Mouse (Mus musculus) cortical plate, adult 2 months (tissue): ENCODE data around the gene Prrxl1.

Experiments
- CTCF ChIP-seq: fragments of 200-500 bp; IDR thresholded peaks from 2 replicates; pipeline ENCODE4 v1.5.1; 2011; ENCODE audit warnings: mild to moderate bottlenecking, control low read depth, low read length; ENCODE audit not compliant: insufficient read depth; ENCODE audit errors: extremely low read depth
- POLR2A ChIP-seq: fragments of 200-500 bp; IDR thresholded peaks from 2 replicates; pipeline ENCODE4 v1.6.1; 2011; ENCODE audit warnings: mild to moderate bottlenecking, low read length, control low read depth; ENCODE audit not compliant: insufficient read depth; ENCODE audit errors: extremely low read depth

- TF ChIP-seq POLR2A (no peak), CTCF (no peak)
Observed at GRCm38 (mm10) chr14:32617253-32617652, 18.0 kb downstream of the Prrxl1 start.
